ENCODE assay signal across 12 mouse cellular contexts in the genomic region with DNA sequence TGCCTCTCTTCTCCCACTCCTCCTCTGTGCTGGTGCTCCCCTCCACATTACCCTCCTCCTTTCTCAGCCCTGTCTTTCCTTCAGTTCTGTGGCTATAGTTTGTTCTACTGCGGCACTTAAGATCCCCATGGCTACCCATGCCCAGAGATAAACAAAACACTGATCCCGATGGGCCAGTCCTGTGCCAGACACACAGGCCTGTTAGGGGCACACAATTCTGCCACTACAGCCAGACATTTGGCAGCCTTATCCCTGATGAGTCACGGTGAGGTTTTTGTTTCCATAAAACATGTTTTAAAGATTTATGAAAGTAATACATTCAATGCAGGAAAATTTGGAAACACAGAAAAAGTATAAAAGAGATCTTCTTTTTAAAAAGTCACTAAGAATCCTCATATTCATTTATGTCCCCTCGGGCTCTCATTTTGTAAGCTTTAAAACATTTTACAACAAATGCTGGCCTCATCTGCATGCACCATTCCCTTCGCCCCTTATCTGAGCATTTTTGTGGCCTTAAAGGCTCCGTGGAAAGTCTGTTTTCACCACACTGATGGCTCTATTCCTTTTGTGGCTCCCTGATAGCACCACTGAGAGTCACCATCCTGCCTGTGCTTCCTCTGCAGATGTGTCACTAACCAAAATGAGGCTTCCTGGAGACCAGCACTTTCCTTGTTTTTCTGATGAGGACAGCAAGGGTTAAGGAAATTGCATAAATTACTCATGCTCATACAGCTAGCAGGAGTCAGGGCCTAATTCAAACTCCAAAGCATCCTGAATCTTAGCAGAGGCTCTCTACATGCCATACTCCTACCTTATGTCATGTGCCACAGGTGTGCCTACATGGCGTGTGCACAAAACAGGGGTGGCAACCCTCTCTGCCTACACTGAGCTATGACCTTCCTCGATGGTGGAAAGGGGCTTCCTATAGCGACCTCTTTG.
DNase-seq lines count a peak whose midpoint lies in the region; ATAC-seq lines count a peak whose summit lies in the region.
"Had no signal": no experiment of that assay in that cellular context is flagged by ENCODE, and none has a peak within 500 bp of the region (broad histone marks: within the 10 kb centered on the region; RNA-seq: fewer than 3 reads in every experiment).

No protein-coding gene starts in this region.

- ATAC-seq in heart, embryonic 11.5 days (replicated peaks; ENCODE audit: insufficient number of reproducible peaks, low FRiP score, low TSS enrichment): no peak

- no peaks in the 10 kb centered on the region; the same call in 1 of the 2 replicates for H3K4me1 ChIP-seq in heart, embryonic 11.5 days (ENCODE audit: control insufficient read depth, insufficient read depth, low read length)
- H3K4me1 ChIP-seq: midbrain, embryonic 12.5 days had no signal

- H3K36me3 ChIP-seq in heart, embryonic 11.5 days (ENCODE audit: control insufficient read depth, insufficient read depth, low read length): no peaks in the 10 kb centered on the region
- H3K36me3 ChIP-seq: midbrain, embryonic 12.5 days had no signal

- 54% methylated on average over 9 of the region's 9 CpGs for WGBS in heart, embryonic 11.5 days (ENCODE audit: insufficient replicate concordance)

- no peaks in the 10 kb centered on the region for H3K27me3 ChIP-seq in heart, embryonic 11.5 days (ENCODE audit: control insufficient read depth, insufficient read depth, low read length)
- H3K27me3 ChIP-seq: midbrain, embryonic 12.5 days had no signal

- H3K4me2 ChIP-seq in heart, embryonic 11.5 days: no peak overlapping the region
- H3K4me2 ChIP-seq: midbrain, embryonic 12.5 days had no signal

- H3K27ac ChIP-seq in heart, embryonic 11.5 days (ENCODE audit: low read depth, low read length): no peak overlapping the region
- H3K27ac ChIP-seq: liver, embryonic 14.5 days; midbrain, embryonic 12.5 days had no signal

- no peak overlapping the region for H3K9ac ChIP-seq in heart, embryonic 11.5 days (ENCODE audit: low read depth, low read length)
- H3K9ac ChIP-seq: liver, embryonic 14.5 days; midbrain, embryonic 12.5 days had no signal

- H3K9me3 ChIP-seq in heart, embryonic 11.5 days (replicated peaks; ENCODE audit: control insufficient read depth, low read length): no peaks in the 10 kb centered on the region
- H3K9me3 ChIP-seq: midbrain, embryonic 12.5 days had no signal

- no peak overlapping the region for H3K4me3 ChIP-seq in heart, embryonic 11.5 days (ENCODE audit: low read depth, low read length)
- H3K4me3 ChIP-seq: midbrain, embryonic 12.5 days had no signal

- peak; percentile 96 for DNase-seq in heart, adult 11 months
- DNase-seq in testis, postnatal 10 days (ENCODE audit: low spot score): peak; percentile 29
- DNase-seq in testis, postnatal 14 days (ENCODE audit: low spot score): no peak
- DNase-seq in heart, adult 8-10 months (ENCODE audit: low spot score): peak; percentile 36
- DNase-seq in cerebellum, adult 11 months: no peak
- no peak for DNase-seq in liver
- DNase-seq in spleen, postnatal 14 days (ENCODE audit: low spot score in 2 of 2): no peak
- DNase-seq: cerebellum, postnatal 10 days; kidney, postnatal 36 days had no signal

Comparison
In these comparisons a context has a peak if more than half of its experiments do, and no peak if none do; other contexts are left out.
1. DNase-seq: peak in heart, adult 11 months (single experiment), testis, postnatal 10 days (single experiment) and heart, adult 8-10 months (single experiment); none in testis, postnatal 14 days (single experiment), cerebellum, adult 11 months (single experiment), liver (single experiment) and spleen, postnatal 14 days (0 of 2).